Mouse (Mus musculus) brain, embryonic 14.5 days (tissue): Measurements from ENCODE around the gene Cdca3. TPM values are rescaled to one million over a fixed set of nuclear protein-coding genes. Genes with fewer than 3 reads are reported as not detected.
A peak's percentile ranks its signal among the peaks of the same experiment; 100 is the strongest.
"Not testable (repeated sequence)": the region's sequence is repeated elsewhere in the genome, so short reads cannot be mapped to it uniquely, and the experiment has no call there.

Experiments used
- DNase-seq: peaks from one replicate; pipeline ENCODE4 v3.0.0-alpha.2; 2011; ENCODE audit warnings: low read depth
- CTCF ChIP-seq: fragments of 200-500 bp; IDR thresholded peaks from 2 replicates; pipeline ENCODE4 v1.5.1; 2012; ENCODE audit warnings: inconsistent platforms, mild to moderate bottlenecking, moderate library complexity, borderline replicate concordance; ENCODE audit not compliant: insufficient read depth, insufficient read length; ENCODE audit errors: extremely low read depth
- POLR2A ChIP-seq: fragments of 200-500 bp; IDR thresholded peaks from 2 replicates; pipeline ENCODE4 v1.6.1; 2012; ENCODE audit warnings: mild to moderate bottlenecking, inconsistent platforms, borderline replicate concordance; ENCODE audit not compliant: poor library complexity, insufficient read depth, insufficient read length, severe bottlenecking; ENCODE audit errors: extremely low read depth
- polyA plus RNA-seq: library from polyadenylated mRNA; depleted of rRNA; stranded (reverse); fragments of >200 nt; gene quantifications from 2 replicates; pipeline ENCODE4 v1.2.3, GENCODE M21; 2012

Cdca3 gene
- polyA plus RNA-seq, 1 experiment: 49.5 TPM

DNA sequence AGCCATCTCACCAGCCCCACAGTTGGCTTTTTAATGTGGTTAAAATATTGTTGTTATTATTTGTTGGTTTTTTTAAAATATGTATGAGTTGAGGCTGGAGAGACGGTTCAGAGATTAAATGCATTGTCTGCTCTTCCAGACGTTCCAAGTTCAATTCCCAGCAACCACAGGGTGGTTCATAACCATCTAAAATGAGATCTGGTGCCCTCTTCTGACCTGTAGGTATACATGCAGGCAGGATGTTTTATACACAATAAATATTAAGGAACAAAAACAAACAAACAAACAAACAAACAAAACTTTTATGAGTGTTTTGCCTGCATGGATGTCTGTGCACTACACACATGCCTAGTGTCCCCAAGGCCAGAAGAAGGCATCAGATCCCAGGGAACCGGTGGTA lies 26.3 kb upstream of the Cdca3 start:
- DNase-seq: no peak
- no peak for TF ChIP-seq POLR2A
- TF ChIP-seq CTCF: no peak

DNA sequence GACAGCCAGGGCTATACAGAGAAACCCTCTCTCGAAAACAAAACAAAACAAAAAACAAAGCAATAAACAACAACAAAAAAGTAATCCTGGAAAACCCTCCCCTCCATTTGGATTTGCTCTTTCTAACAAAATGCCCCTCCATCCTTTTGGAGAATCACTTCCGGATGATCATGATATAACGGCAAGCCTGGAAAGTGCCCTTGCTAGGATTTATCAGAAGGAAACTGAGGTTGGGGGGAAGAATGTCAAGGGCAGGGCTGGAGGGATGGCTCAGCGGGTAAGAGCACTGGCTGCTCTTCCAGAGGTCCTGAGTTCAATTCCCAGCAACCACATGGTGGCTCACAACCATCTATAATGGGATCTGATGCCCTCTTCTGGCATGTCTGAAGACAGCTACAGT lies 25.7 kb upstream of the Cdca3 start:
- not testable (repeated sequence) for DNase-seq

DNA sequence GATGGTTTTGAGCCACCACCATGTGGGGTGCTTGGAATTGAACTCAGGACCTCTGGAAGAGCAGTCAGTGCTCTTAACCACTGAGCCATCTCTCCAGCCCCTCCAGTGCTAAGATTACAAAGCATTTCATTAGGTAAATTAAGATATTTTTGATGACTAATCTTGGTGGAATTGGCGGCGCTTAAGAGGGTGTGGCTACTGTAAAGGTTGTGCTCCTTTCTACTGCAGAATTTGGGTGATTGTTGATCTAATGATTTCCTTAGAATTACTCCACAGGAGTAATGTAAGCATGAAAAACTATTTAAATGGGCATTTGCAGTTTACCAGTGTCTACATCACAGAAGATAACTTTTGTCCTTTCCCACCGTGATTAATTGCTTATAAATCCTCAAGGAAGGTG lies 25.0 kb upstream of the Cdca3 start:
- TF ChIP-seq POLR2A: no peak
- DNase-seq: no peak

DNA sequence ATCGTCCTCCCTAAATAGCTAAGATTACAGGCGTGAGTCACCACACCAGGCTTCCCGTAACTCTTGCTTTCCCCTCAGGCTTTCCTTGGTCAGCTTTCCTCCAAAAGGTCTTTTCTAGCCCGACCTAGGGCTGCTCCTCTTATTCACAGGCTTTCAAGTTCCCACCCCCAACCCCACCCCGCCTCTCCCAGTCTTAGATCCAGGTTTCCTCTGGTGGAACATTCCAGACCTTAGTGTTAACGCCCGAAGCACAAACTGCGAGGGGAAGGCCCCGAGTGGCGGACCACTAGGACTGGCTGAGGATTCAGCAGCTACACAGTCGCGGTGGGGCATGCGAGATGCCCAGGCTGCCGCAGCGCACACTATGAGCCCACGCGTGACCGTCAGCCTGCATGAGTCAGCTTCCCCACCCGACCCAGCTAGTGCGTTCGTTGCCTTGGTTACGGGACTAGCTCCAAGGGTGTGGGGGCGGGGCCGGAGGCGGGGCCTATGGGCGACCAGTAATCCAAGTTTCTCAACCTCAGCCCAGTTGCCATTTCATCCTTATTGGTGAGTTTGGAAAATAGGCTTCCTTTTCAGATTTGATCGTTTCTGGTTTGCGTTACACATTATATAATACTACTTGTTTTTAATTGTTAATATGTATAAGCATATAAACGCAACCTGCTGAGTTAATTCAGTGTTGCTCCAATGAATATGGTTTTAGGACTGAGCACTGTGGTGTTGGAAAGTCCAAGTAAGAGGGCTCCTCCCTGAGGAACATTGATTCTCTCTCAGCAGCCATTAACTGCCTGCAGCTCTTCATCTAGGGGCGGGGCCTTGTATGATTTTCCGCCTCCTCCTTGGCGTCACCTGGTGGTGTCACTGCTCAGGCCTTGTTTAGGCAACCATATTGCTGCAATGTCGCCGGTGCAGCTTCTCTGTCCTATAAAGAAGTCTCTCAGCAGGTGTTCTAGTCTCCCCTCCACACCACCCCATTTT lies 23.7 kb upstream of the Cdca3 start:
- TF ChIP-seq CTCF (peak; percentile 33; the same call in 1 of the 2 replicates), POLR2A (no peak)
- DNase-seq: peak; percentile 96

DNA sequence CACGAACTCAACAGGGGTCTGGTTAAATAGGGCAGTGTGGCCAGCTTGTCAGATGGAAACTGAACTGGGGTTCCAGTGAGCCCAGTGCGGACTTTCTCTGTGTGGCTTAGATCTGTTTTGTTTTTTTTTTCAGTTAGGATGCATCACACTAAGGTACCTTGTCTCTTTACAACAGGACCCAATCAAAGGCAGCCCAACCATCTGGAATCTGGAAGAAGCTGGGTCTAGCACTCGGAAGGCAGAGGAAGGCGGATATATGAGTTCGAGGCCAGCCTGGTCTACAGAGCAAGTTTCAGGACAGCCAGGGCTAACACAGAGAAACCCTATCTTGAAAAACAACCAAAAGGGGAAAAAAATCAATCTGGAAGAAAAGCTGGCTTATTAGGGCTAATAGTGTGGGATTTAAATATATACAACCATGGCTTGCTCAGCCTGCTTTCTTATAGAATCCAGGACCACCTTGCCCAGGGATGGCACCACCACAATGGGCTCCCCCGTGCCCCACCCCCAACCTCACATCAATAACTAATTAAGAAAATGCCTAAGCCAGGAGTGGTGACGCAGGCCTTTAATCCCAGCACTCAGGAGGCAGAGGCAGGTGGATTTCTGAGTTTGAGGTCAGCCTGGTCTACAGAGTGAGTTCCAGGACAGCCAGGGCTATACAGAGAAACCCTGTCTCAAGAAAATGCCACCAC lies 22.8 kb upstream of the Cdca3 start:
- DNase-seq: no peak
- no peak for TF ChIP-seq CTCF
- TF ChIP-seq POLR2A: no peak

DNA sequence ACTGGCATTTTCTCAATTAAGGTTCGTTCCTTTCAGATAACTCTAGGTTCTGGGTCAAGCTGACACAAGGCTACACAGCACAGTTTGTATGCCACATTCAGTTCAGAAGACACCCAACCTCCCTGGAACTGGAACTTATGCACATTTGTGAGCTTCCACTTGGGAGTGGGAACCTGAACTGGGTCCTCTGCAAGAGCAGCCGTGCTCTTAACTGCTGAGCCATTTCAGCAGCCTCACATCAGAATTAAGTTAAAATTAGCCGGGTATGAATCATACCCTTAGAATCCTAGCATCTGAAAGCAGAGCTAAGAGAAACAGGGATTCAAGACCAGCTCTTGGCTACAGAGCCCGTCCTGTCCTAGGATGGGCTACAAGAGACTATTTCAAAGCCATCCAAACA lies 22.0 kb upstream of the Cdca3 start:
- TF ChIP-seq POLR2A (no peak), CTCF (no peak)

DNA sequence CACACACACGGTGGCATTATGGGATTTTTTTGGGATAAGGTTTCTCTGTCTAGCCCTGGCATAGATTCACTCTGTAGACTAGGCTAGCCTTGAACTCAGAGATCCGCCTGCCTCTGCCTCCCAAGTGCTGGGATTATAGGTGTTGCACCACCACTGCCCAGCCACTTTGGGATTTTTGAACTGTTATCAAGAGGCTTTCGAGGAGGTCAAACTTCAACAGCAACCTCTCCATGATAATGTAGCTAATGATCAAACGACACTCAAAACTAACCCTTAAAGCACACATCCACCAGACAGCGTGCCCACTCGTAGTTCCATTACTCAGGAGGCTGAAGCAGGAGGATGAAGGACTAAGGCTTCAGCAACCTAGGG lies 21.4 kb upstream of the Cdca3 start:
- DNase-seq: no peak
- TF ChIP-seq CTCF (no peak), POLR2A (no peak)

More for the DNA sequence above, 22.0 kb upstream of the Cdca3 start:
- no peak for DNase-seq

DNA sequence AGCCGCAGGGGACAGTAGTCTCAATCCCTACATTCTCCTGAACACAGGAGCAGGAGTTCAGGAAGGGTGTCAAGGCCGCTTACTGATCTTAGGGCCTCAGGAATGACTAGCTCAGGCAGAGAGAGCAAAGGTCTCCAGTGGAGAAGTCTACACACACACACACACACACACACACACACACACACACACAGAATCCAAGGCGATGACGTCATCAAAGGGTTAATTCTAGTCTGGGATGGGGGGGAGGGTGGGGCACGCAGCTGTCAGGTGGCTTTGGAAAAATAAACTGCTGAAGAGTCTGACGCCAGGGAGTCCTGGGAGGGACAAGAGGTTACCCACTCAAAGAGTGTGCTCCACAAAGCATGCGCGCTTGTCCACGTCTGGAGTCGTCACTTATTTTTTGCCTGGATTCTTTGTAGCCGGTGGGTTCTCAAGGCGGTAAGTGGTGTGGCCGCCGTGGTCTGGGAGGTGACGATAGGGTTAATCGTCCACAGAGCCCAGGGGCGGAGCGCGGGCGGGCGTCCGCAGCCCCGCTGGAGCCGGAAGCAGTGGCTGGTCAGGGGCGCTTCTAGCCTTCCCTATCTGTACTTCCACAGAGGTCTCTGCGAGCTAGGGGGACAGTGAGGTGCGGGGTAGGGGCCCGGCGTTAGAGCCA lies 20.9 kb upstream of the Cdca3 start, which contains the start of gene Spsb2:
Gene Spsb2 (plus strand): TSS at position 304 of the 655 bp plus-strand sequence.
- TF ChIP-seq POLR2A (no peak), CTCF (no peak)
- DNase-seq: peak; percentile 70

DNA sequence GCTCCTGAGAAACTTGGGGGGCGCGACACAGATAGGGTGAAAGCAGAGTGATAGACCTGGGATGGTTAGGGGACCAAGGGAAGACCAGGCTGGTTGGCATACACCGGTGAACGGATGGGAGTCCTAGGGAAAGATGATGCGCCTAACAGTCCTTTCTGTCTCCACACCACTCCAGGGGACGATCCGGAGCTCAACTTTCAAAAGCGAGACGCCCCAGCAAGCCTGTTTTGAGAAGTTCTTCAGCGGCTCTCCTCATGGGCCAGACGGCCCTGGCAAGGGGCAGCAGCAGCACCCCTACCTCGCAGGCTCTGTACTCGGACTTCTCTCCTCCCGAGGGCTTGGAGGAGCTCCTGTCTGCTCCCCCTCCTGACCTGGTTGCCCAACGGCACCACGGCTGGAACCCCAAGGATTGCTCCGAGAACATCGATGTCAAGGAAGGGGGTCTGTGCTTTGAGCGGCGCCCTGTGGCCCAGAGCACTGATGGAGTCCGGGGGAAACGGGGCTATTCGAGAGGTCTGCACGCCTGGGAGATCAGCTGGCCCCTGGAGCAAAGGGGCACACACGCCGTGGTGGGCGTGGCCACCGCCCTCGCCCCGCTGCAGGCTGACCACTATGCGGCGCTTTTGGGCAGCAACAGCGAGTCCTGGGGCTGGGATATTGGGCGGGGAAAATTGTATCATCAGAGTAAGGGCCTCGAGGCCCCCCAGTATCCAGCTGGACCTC lies 20.1 kb upstream of the Cdca3 start:
- TF ChIP-seq CTCF (peak; percentile 67), POLR2A (no peak)
- DNase-seq: peak; percentile 82

DNA sequence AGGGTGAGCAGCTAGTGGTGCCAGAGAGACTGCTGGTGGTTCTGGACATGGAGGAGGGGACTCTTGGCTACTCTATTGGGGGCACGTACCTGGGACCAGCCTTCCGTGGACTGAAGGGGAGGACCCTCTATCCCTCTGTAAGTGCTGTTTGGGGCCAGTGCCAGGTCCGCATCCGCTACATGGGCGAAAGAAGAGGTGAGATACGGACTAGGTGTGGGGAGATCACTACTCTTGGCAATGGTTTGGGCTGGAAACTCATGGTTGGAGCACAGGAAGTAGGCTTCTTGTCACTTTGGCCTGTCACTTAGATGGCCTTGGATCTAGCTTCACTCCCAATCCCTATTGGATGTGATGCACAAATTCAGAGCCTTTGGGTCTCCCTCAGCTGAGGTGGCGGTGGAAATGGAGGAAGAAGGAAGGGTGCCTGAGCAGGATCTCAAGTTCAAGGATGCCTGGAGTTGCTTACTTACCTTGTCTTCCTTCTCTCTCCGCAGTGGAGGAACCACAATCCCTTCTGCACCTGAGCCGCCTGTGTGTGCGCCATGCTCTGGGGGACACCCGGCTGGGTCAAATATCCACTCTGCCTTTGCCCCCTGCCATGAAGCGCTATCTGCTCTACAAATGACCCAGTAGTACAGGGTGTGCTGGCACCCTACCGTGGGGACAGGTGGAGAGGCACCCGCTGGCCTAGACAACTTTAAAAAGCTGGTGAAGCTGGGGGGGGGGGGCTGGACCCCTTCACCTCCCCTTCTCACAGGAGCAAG lies 19.4 kb upstream of the Cdca3 start:
- DNase-seq: no peak
- no peak for TF ChIP-seq POLR2A

DNA sequence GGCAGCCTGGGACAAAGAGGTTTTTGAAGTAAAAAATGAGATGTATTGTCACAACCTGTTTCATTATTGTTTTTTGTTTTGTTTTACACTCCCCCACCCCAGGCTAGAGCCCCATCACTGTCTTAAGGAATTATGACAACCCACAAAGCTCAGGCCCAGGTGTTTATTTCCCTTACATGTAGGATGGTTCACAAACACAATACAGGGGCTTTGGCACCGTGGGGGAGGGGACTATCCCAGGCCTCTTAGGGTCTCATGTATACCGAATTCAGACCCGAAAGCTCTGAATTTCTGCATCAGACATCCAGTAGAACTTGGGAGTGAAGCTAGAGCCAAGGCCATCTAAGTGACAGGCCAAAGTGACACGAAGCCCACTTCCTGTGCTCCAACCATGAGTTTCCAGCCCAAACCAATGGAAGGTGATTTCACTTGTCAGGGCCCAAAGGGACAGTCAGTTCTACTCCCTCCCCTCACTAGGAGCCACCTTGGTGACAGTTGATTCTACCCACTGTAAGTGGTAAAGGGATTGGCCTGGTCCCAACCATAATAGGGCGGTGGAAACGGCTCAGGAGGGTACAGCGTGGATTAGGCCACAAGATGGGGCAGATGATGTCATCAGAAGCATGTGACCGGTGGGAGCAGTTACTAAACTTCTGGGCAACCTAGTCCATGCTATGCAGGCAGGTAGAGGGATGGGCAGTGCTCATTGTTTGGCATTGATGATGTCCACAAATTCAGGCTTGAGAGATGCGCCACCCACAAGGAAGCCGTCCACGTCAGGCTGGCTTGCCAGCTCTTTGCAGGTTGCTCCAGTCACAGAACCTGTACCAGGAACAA lies 18.6 kb upstream of the Cdca3 start:
- DNase-seq: not testable (repeated sequence)
